Mouse (Mus musculus): ENCODE data around the gene Fam241b.

Fam241b gene

DNA sequence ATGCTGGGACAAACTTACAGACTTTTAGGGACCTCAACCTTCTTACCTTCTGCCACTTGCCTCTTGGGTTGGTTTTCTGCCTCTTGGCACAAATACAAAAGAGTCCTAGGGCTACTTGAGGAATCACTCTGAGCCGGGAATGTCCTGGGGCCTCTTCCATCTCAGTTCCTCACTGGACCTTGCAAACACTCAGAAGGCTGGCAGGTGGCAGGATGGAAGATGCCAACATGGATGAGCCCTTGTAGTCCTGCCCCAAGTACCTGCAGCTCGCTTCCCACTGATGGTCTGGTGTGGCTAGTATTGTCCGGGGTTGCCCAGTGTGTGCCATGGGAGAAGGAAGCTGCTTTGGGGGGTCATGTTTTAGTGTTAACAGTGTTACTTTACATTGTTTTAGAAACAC is 73.8 kb downstream of the Fam241b start:
- no peak for DNase-seq

- DNase-seq = no peak
Measured at GRCm38 (mm10) chr10:62069398-62069797, 74.3 kb downstream of the Fam241b start.

GRCm38 (mm10) chr10:62068532-62068931 is 75.2 kb downstream of the Fam241b start:
- no peak for DNase-seq

- DNase-seq = no peak
Measured at GRCm38 (mm10) chr10:62066213-62066612, 77.5 kb downstream of the Fam241b start.

- no peak for DNase-seq
Measured at GRCm38 (mm10) chr10:62062786-62063185, 80.9 kb downstream of the Fam241b start.

DNA sequence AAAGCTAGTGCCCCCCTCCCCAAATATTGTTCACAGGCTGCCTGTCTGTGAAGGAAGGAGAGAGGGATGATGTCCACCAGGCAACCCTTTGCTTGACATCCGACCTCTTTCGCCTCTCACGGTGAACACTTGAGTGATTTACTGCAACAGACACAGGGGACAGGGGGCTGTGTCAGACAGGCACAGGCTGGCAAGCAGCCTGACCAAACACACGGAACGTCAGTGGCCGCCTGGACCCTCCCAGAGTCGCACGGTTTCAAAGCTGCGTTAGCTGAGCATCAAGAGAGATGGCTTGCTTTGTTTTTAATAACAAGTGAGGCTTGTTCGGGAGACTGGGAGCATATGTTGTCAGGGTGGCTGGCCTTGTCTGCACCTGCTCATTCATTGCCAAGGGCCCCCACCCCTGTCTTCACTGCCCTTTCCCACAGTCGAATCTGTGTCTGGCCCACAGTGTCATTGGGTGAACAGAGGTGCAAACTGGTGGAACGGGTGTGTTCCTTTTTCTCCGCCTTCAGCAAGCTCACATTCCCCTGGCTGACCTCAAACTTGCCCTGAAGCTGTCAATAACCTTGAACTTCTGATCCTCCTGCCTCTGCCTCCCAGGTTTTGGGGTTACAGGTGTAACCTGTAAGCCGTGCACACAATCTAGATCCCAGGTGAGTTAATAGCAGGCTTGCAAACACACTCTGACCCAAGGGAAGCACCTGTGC is 82.6 kb downstream of the Fam241b start:
- DNase-seq = no peak

GRCm38 (mm10) chr10:62060224-62060913 is 83.4 kb downstream of the Fam241b start:
- no peak for DNase-seq

DNA sequence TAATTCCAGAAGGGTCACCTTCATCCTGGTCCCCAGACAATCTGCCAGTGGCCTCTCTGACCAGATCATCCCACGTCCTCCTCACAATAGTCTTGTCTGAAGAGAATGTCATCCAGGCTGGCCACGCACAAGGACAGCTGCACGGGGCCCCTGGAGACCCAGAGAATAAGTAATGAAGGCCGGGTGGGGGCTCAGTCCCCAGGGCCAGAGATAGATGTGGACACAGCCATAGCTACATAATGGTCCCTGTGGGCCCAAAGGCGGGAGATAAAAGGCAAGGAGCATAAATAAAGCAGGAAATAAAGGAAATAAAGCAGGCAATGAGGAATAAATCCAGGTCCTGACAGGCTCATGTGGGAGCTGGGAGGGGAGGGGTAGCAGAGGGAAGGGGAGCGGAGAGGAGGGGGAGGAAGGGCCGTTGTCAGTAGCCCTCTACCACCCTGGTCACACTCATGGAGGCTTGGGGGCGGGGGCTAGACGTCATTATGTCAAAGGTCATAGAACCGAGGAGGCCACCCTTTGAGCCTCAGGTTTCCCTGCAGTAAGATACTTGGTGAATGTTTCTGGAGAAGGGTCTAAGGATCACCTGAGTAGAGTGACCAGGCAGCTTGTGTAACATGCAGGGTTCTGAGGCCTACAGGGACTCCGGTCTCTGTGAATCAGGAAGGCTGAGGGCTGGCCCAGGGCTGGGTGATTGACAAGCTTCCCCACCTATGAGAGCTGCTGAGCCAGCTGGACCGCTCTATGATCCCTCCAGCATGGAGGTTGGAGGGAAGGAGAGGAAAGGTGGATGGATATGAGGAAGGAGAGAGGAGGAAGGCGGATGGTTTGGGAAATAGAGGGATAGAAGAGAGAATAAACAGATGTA is 85.0 kb downstream of the Fam241b start:
- no peak for DNase-seq
